Mouse (Mus musculus) left cerebral cortex, postnatal 10 days (tissue): ENCODE results near the gene Dnajb2. TPM values are rescaled to one million over a fixed set of nuclear protein-coding genes. Genes with fewer than 3 reads are reported as not detected.
"Not testable (repeated sequence)": the region's sequence is repeated elsewhere in the genome, so short reads cannot be mapped to it uniquely, and the experiment has no call there.

Experiments used
- DNase-seq, 2 experiments: peaks; one replicate each; pipeline ENCODE4 v3.0.0; 2021 to 2022; ENCODE audit warnings: low spot score in 2 of 2, mixed read lengths in 1 of 2; ENCODE audit errors: extremely low spot score in 1 of 2
- intact Hi-C: fragments of 180-260 bp; cut with DNase I; formaldehyde crosslinking; loops from one replicate; pipeline ENCODE4 v1.15.1; 2025
- total RNA-seq, 2 experiments: library from RNA; stranded (reverse); gene quantifications; 2 replicates each; pipeline ENCODE4 v1.2.3; 2021

Dnajb2 gene
- total RNA-seq, 2 experiments from 2014 or later: 64.1 to 69.0 TPM

DNA sequence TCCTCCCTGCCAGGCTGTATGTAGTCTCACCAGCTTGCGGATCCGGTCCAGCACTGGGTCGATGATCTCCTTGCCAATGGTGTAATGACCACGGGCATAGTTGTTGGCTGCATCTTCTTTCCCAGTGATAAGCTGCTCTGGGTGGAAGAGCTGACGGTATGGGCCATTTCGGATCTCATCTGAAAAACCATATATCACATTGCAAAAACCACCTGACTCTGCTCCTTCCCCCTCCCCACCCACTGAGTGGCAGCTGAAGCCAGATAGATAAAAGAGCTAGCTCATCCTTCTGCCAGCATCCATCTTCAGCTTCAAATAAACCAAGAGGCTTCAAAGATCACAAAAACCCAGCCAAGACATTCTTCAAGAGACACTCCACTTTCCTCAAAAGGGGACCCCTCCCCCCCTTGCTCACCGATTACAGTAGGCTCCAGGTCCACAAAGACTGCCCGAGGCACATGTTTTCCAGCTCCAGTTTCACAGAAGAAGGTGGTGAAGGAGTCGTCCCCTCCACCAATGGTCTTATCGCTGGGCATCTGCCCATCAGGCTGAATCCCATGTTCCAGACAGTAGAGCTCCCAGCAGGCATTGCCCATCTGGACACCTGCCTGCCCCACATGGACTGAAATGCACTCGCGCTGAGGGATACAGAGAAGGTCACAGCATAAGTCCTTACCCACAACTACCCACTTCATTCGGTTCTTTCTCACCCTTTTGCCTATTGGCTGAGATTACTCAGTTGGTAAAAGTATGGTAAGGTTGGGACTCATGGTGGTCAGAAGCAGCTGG, 19.2 kb upstream of the Dnajb2 start:
- intact Hi-C loops: no loop called here

DNA sequence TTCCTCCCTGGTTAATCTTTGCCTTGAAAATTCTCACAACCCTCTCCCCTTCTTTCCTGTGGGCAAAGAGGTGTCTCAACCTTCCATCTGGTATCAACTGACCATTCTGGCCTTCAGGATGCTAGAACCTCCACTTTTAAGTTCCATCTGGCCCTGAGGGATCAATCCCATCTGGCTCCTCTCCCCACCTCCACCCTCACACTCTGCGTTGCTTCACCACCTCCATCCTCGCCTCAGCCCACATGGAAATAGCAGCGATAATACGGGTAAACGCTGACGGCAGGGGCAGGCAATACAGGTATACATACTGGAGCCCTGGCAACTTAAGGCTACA, 18.3 kb upstream of the Dnajb2 start:
- intact Hi-C loops: no loop called here
- DNase-seq: no peak

More for the DNA sequence above, 19.2 kb upstream of the Dnajb2 start:
- no peak for DNase-seq

DNA sequence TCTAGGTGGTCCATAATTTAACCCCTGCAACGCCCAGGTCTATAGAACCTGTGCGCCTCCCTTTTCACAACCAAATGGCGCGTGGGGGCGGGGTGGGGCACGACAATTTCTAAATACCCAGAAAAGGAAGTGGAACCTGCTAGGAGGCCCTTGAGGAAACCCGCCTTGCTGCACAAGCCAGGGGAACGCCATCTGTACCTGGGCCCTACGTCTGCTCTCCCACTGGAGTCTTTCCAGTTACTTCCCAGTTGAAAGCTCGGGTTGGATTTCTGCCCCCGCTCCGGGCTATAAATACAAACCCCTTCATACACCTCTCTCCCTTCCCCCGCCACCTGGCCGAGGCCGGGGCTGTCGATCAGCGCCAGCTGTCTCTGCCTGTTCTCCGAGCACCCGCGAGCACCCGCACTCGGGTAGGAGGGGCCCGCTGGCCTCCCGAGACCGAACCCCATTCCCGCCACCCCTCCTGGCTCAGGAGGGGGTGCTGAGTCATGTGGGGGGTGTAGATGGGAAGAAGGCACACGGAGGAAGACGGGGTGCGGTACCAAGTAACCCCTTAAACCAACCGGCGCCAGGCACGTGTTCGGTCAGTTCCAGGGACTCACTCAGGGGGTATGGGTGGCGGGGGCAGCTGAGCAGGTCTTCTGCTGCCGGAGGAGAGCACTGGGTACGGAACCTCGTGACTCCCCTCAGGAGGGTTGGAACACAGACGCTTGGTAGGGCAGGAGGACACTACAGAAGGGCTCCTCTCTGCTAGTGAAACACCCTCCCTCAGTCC, 17.8 kb upstream of the Dnajb2 start:
- intact Hi-C loops: no loop called here
- DNase-seq: peak; percentile 53 to 75

DNA sequence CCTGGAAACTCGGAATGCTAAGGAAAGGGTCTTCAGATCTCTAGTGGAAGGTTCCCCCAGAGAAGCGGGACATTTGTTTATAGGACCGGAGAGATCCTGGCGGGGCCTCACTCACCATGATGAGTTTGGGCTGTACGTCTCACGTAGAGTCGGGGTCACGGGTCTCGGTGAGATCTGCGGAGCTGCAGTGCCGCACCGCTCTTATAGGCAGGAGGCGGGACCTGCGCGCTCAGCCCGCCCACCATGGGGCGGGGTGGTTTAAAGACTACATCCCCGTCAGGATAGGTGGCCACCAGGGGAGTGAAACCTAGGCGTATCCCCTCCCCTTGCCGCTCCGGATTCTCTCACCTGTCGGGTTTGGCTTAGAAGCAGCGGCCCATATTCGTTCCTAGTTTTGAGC, 17.1 kb upstream of the Dnajb2 start:
- intact Hi-C loops: no loop called here
- peak; percentile 88 to 89 for DNase-seq

DNA sequence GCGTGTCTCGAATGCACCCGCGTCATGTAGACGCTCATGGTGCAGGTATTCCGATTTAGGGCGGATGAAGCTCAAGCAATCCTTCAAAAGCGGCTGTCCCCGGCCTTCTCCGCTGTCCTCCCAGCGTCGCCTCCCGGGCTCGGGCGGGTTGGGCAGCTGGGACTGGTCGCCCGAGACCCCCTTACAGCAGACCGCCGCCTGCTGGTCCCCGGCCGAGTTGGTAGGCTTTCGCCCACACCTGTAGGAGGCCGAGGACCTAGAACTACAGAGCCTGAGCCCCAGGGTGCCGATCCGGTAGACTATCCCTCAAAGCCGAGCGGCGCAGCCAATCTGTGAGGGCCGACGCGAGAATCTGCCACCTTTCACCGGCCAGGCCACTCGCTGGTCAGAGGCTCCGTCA, 16.7 kb upstream of the Dnajb2 start, which contains the start of gene Tuba4a:
Tuba4a (minus strand) TSS at position 335 of the 400 bp plus-strand sequence.
- intact Hi-C loops: no loop called here
- peak in 1 of 2 experiments; percentile 54 for DNase-seq

DNA sequence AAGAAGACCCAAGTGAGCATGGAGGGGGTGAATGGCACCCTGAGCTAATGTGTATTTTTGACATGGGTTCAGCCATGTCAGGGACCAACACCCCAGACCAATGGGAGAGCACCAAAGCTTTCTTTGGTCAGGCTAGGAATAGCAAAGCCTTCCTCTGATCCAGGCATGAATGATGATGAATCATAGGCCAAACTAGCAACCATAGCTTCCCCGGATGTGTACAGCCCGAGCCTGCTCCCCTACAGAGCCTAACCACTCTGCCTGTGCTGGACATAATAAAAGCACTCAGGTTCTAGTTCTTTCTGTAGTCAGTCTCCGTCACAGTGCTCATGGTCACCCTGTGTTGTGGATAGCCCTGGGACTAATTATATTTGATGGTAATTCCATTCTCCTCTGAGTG, 14.7 kb upstream of the Dnajb2 start:
- no peak for DNase-seq
- intact Hi-C loops: no loop called here

DNA sequence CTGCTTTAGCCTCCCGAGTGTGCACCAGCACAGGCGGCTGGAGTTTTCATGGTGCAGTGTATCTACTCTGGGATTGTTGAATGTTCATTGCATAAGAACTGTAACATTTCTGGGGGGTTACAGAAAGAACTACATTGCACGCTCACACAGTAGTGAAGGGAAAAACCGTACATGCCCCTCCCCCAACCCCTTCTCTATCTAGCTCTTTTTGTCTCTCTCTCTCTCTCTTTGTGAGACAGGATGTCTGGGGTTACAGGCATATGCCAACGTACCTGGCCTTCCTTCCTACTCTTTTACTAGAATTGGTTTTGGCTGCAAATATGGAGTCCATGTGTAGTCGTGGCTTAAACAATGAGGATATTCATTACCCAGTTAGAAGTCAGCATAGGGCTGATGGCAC, 13.3 kb upstream of the Dnajb2 start:
- intact Hi-C loops: no loop called here
- DNase-seq: no peak

DNA sequence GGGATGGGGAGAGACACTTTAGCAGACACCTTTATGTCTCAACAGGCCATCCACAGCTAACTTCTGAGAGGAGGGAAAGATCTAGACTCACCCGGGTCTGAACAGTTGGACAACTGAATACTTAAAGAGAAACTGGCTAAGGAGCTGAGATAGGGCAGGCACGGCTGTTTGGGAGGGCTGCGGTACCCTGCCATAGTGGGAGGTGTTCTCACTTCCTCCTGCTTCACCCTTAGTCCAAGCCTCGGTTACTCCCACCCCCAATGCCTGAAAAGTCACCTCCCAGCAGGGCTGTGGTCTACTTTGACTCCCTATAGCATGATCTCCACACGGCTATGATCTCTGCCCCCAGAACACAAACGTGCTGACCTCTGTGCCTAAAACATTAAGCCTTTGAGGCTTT, 12.7 kb upstream of the Dnajb2 start:
- DNase-seq: no peak
- intact Hi-C loops: no loop called here

DNA sequence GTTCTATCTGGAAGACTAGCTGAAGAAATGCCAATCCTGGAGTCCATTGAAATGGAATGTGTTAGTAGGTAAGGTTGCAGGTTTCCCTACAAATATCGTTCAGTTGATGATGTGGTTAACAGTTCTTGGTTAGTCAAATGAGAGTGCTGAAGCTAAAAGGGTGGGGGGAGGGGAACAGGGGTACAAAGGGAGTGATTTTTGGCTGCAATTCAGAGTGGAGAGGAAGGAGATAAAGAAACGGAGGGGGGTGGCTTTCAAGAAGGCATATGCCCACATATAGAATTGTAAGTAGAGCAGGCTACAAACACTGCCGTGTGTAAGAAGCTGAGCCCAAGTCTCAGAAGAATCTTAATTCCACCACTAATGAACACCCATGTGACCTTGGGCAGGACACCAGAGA, 10.7 kb upstream of the Dnajb2 start:
- intact Hi-C loops: no loop called here
- DNase-seq: no peak

DNA sequence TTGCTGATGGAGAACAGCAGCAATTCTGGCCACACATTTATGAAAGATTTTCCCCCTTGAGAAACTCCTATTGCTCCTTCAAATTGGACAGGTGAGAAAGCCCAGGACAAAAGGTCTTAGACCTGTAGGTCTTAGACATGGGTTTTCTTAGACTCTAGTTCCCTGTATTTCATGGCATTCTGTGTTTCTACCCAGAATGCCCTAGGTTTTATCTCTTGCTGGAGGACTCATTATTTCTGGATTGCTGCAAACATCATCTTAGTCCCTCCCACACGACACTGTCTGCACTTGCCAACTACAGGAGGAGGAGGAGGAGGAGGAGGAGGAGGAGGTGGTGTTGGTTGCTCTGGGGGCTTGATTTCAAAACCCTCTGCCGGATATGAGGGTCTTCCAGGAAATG, 10.1 kb upstream of the Dnajb2 start:
- intact Hi-C loops: no loop called here
- no peak for DNase-seq

DNA sequence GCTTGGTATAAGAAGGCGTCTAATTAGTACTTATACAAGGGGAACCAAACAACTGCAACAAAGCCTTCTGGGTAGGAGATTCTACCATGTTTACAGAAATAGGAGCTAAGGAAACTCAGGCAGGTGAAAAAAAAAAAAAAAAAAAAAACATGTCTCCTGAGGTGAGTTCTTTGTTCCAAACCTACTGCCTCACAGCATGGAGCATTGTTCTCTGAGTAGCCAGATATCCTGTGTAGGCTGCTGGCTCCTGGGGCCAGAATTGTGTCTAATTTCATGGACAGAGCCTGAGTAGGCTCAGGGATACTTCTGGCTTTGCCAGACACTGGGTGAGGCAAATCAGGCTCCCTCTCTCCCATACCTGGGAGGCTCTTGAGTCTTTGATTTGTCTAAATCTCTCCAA, 8.6 kb upstream of the Dnajb2 start:
- DNase-seq: no peak
- intact Hi-C loops: no loop called here

DNA sequence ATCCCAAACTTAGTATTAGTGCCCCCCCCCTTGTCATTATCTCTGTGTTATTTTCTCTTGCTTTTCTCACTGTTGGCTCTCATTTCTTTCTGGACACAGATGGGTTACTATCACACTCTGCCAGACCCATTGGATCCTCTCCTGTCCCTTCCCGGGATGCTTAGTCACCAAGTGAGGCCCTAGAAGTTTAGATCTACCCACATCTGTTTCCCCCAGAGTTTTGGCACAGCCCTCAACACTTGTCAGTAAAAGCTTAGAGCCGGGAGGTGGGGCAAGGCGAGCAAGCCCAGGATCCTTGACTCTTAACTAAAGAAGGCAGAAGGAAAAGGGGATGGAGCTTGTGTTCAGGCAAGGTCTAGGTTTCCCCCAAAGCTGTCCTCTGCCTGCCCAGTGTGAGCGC, 7.0 kb upstream of the Dnajb2 start:
- intact Hi-C loops: no loop called here
- no peak for DNase-seq

DNA sequence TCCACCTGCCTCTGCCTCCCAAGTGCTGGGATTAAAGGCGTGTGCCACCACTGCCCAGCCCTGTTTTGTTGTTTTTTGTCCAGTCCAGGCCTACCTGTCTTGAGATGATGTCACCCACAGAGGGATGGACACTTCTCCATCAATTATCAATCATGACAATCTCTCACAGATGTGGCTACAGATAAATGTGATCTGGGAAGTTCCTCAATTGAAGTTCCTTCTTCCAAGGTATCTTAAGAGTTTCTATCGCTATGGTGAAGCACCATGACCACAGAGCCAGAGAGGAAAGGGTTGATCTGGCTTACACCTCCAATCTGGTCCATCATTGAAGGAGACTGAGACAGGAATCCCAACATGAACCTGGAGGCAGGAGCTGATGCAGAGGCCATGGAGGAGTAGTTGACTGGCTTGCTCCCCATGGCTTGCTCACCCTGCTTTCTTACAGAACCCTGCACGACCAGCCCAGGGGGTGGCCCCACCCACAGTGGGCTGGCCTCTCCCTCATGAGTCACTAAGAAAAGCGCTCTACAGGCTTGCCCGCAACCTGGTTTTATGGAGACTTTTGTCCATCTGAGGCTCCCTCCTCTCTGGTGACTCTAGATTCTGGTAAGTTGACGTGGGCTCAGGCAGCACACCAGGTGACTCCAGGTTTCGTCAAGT, 5.7 kb upstream of the Dnajb2 start:
- intact Hi-C loops: no loop called here
- DNase-seq: no peak

DNA sequence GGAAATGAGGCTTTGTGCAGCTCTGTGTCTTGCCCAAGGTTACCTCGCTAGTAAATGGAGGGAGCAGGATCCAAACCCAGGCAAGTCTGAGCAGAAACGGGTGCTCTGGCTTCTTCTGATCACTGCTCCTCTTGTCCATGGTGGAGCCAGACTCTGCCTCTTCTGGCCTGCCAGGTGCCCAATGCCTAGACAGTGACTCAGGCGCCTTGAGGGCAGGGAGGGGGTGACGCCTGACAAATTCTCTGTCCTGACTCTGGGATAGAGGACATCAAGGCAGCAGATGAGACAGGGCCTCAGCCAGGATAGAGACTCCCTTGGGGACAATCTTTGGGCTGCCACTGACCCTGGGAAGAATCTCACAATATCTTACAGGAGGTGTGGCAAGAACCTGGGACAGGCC, 5.0 kb upstream of the Dnajb2 start:
- DNase-seq: no peak
- intact Hi-C loops: no loop called here

DNA sequence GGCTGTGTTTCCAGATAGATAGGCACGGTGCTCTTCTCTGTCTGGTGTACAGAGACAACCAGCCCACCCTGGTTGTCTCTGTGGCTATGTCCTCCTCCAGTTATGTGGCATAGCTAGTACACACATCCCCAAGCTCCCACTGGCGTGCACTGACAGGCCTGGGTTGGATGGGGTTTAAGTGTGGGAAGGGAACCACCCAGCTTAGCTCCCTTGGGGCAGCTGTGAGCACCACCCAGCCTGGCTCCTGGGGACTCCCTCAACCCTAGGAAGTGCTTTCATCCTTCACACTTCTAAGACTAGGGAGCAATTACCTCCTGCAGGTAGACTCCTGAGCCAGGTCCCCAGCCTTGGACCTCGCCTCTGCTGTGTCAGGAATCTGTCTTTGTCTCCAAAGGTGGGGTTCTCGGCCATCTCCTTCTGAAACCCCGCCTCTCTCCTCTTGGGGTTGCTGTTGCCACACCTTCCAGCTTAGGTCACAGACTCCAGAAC, 4.5 kb upstream of the Dnajb2 start, which contains the start of gene A630095N17Rik:
A630095N17Rik (minus strand) TSS at position 439 of the 489 bp plus-strand sequence.
- intact Hi-C loops: no loop called here

DNA sequence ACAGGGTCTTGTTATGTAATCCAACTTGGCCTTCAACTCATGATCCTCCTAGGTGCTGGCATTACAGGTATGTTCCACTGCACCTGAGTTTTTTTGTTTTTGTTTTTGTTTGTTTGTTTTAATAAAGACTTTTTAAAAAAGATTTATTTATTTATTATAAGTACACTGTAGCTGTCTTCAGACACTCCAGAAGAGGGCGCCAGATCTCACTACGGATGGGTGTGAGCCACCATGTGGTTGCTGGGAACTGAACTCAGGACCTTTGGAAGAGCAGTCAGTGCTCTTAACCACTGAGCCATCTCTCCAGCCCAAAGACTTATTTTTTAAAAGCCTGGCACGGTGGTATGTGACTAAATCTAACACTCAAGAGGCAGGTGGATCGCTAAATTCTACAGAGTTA, 3.7 kb upstream of the Dnajb2 start:
- intact Hi-C loops, DNase-seq: not testable (repeated sequence)

More for the DNA sequence above, 4.5 kb upstream of the Dnajb2 start, which contains the start of gene A630095N17Rik:
- no peak for DNase-seq

DNA sequence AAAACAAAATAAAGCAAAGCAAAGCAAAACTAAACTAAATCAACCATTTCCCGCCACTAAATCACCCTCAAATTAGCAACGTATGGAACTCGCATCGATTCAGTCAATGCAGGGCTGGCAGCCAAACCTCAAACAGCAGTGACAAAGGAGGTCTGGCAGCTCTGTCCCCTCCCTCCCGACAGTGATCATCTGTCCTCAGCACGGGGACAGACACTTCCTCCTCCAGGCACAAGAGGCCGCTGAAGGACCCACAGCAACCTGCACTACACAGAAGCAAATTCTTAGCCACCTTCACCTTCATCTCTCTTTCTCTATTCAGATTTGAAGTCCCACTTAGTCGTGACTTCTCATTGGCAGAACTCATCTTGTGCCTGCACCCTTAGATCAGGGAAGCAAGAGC, 1.6 kb upstream of the Dnajb2 start:
- peak; percentile 63 to 74 for DNase-seq
- intact Hi-C loops: no loop called here

DNA sequence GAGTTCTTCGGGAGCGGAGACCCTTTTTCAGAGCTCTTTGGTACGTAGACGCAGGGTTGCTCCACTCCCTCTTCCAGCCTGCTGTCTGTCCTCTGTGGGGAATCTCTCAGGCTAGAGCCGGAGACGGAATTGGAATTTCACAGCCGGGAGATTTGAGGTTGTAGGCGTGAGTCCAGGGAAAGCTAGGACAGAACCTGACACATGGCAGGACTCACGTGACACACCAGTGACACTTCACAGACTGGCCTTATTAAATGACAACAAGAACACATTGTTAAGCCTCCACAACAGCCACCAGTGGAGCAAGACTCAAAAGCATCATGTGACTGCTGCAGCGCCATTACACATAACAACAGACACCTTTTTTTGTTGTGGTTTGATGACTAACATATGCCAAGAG, 3.4 kb downstream of the Dnajb2 start:
- no peak for DNase-seq
- intact Hi-C loops: no loop called here

DNA sequence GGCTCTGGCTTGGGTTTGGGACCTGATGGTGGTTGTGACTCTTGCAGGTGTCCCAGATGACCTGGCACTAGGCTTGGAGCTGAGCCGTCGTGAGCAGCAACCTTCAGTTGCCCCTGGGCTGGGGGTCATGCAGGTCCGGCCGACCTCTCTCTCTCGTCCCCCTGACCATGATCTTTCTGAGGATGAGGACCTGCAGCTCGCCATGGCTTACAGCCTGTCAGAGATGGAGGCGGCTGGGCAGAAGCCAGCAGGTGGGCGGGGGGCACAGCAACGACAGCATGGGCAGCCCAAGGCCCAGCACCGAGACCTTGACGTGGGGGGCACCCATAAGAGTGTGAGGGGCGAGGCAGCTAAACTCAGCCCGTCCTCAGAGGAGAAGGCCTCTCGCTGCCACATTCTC, 7.2 kb downstream of the Dnajb2 start:
- no peak for DNase-seq
- intact Hi-C loops: no loop called here
